Mouse (Mus musculus): ENCODE results near the gene Hoxc5. TPM values are rescaled to one million over a fixed set of nuclear protein-coding genes. Genes with fewer than 3 reads are reported as not detected.

Gene Hoxc5
- polyA plus RNA-seq, 1 experiment = 7.6 TPM

DNA sequence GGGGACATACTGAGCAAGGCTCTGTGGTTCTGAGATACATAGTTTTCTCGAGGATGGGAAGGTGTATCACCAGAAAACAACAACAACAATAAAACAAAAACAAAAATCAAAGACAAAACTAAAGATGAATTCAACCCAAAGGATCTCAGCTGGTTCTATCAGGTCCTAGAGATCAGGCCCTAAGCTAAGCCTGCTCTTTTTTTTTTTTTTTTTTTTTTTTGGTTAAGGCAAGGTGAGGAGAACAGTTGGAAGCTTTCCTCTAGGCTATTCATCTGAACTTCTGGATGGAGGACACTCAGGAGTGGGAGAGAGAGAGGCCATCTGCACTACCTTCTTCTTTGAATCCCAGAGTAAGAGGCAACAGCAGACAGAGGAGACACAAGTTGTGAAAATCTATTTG is 70.3 kb downstream of the Hoxc5 start:
- no peak overlapping the region for H3K4me3 ChIP-seq (ENCODE audit: insufficient read depth, low read length)
- peaks cover 5% of the 10 kb centered on the region for H3K4me1 ChIP-seq (ENCODE audit: control insufficient read depth, insufficient read depth, low read length)
- H3K27ac ChIP-seq (ENCODE audit: insufficient read depth, low read length) = no peak overlapping the region
- TF ChIP-seq CTCF (IDR thresholded peaks at IDR 0.05; ENCODE audit: borderline replicate concordance, insufficient read depth, low read length) (no peak), POLR2A (IDR thresholded peaks at IDR 0.05; ENCODE audit: low read depth, low read length) (no peak)

DNA sequence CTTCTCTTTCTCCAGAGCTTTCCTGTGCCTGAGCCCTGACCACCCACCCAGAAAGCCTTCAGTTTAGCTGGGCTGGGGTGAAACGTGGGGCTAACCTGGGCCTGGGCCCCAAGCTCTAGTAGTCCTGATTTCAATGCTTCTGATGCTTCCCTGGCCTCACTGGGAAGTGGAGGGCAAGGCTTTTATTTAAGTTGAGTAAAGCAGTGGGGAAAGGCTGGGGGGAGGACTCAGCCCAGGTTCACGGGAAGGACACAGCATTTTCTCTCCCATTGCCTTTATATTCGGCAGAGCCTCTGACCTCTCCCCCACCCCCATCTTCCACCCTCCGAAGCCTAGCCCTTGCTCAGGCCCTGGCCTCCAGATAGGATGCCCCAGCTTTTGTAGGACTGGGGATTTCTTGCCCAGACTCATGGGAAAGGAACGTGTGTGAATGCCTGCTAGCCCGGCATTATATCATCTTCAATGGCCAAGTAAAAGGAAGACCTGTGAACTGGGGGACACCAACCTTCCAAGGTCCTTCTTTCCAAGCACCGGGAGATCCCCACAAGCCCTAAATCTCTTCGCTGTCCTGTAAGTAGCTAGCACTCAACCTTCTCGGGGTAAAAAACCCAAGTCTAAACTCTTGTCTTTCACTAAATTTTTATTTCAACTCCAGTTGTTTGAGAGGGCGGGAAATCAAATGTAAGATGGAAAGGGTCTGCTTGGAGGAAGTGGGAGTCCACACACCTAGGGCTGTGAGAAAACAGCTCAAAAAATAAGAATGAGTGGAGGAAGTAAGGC is 71.6 kb downstream of the Hoxc5 start:
- H3K4me3 ChIP-seq (ENCODE audit: insufficient read depth, low read length) = no peak overlapping the region
- H3K4me1 ChIP-seq (ENCODE audit: control insufficient read depth, insufficient read depth, low read length) = peaks cover 2% of the 10 kb centered on the region; the same call in 1 of the 2 replicates
- peak overlapping the region; percentile 42; the same call in 1 of the 2 replicates for H3K27ac ChIP-seq (ENCODE audit: insufficient read depth, low read length)
- TF ChIP-seq POLR2A (IDR thresholded peaks at IDR 0.05; ENCODE audit: low read depth, low read length) = no peak
- TF ChIP-seq CTCF (IDR thresholded peaks at IDR 0.05; ENCODE audit: borderline replicate concordance, insufficient read depth, low read length) = no peak

DNA sequence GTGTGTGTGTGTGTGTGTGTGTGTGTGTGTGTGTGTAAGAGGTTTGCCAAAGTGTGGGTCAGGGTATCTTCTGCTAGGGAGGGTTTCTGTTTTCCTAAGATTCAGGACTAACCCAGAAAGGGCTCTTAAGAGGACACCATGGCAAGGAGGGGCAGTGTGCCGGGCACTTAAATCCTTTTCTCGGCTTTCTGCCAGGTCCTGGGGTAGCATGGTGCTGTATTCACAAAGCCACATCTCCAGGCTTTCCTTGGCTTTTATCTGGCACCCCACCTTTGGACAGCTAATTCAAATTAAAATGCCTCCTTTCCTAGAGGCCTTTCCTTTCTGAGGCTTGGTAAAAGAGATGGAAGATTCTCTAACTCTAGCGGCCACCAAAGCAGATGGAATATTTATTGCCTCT is 72.4 kb downstream of the Hoxc5 start:
- TF ChIP-seq CTCF (IDR thresholded peaks at IDR 0.05; ENCODE audit: borderline replicate concordance, insufficient read depth, low read length) = no peak
- TF ChIP-seq POLR2A (IDR thresholded peaks at IDR 0.05; ENCODE audit: low read depth, low read length) = no peak
- Histone ChIP-seq H3K4me1 (ENCODE audit: control insufficient read depth, insufficient read depth, low read length) (peaks cover 2% of the 10 kb centered on the region; the same call in 1 of the 2 replicates), H3K4me3 (ENCODE audit: insufficient read depth, low read length) (no peak overlapping the region)

GRCm38 (mm10) chr15:103040601-103041000 is 73.4 kb downstream of the Hoxc5 start:
- Histone ChIP-seq H3K4me1 (ENCODE audit: control insufficient read depth, insufficient read depth, low read length) (peaks cover 2% of the 10 kb centered on the region; the same call in 1 of the 2 replicates), H3K4me3 (ENCODE audit: insufficient read depth, low read length) (no peak overlapping the region), H3K27ac (ENCODE audit: insufficient read depth, low read length) (peak overlapping the region; percentile 63)
- TF ChIP-seq POLR2A (IDR thresholded peaks at IDR 0.05; ENCODE audit: low read depth, low read length) (no peak), CTCF (IDR thresholded peaks at IDR 0.05; ENCODE audit: borderline replicate concordance, insufficient read depth, low read length) (no peak)

More for the DNA sequence above, 72.4 kb downstream of the Hoxc5 start:
- H3K27ac ChIP-seq (ENCODE audit: insufficient read depth, low read length) = peak overlapping the region; percentile 42; the same call in 1 of the 2 replicates

DNA sequence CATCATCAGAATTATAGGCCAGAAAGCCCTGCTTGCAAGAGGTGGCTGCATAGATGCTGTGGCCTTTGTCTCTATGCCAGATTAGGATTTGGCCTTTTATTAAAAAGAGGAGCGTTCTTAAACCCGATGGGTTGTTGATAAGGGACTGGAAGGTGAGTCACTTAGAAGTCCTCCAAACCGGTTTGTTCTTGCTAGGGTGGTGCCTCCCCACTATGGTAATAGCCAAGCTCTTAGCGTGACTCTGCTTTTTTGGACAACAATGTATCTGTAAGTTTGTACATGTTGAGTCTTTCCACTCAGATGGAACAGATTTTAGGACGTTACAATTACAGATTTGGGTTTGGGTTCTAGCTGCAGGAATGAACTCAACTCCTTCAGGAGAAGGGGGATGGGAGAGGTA is 74.4 kb downstream of the Hoxc5 start:
- H3K4me3 ChIP-seq (ENCODE audit: insufficient read depth, low read length) = no peak overlapping the region
- peak overlapping the region; percentile 63 for H3K27ac ChIP-seq (ENCODE audit: insufficient read depth, low read length)
- peaks cover 2% of the 10 kb centered on the region; the same call in 1 of the 2 replicates for H3K4me1 ChIP-seq (ENCODE audit: control insufficient read depth, insufficient read depth, low read length)
- TF ChIP-seq POLR2A (IDR thresholded peaks at IDR 0.05; ENCODE audit: low read depth, low read length) (no peak), CTCF (IDR thresholded peaks at IDR 0.05; ENCODE audit: borderline replicate concordance, insufficient read depth, low read length) (no peak)

GRCm38 (mm10) chr15:103042209-103042608 is 75.0 kb downstream of the Hoxc5 start:
- Histone ChIP-seq H3K4me1 (ENCODE audit: control insufficient read depth, insufficient read depth, low read length) (peaks cover 2% of the 10 kb centered on the region; the same call in 1 of the 2 replicates), H3K27ac (ENCODE audit: insufficient read depth, low read length) (no peak overlapping the region)
- TF ChIP-seq POLR2A (IDR thresholded peaks at IDR 0.05; ENCODE audit: low read depth, low read length) (no peak), CTCF (IDR thresholded peaks at IDR 0.05; ENCODE audit: borderline replicate concordance, insufficient read depth, low read length) (no peak)

DNA sequence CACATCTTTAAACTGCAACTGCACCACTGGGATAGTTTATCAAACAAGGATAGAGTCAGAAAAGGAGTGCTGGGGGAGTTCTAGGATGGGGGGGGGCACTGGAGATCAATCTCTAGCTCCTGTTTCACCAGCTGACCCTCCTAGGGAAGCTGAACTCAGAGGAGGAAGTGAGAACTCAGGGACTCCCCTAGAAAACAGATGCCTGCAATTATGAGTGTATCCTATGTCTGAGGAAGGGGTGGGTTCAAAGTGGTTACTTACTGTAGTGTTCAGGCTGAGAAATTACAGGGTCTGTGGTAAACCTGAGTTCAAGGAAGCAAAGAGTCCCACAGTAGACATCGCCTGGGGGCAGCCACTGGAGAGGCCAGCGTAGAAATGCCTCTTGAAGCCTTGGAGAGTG is 84.4 kb downstream of the Hoxc5 start:
- no peak overlapping the region for H3K4me3 ChIP-seq (ENCODE audit: insufficient read depth, low read length)
- no peaks in the 10 kb centered on the region for H3K4me1 ChIP-seq (ENCODE audit: control insufficient read depth, insufficient read depth, low read length)
- TF ChIP-seq CTCF (IDR thresholded peaks at IDR 0.05; ENCODE audit: borderline replicate concordance, insufficient read depth, low read length) = no peak
- TF ChIP-seq POLR2A (IDR thresholded peaks at IDR 0.05; ENCODE audit: low read depth, low read length) = no peak
- no peak overlapping the region for H3K27ac ChIP-seq (ENCODE audit: insufficient read depth, low read length)

More at GRCm38 (mm10) chr15:103042209-103042608, 75.0 kb downstream of the Hoxc5 start:
- H3K4me3 ChIP-seq (ENCODE audit: insufficient read depth, low read length) = no peak overlapping the region

- no peak overlapping the region for H3K27ac ChIP-seq (ENCODE audit: insufficient read depth, low read length)
- no peaks in the 10 kb centered on the region for H3K4me1 ChIP-seq (ENCODE audit: control insufficient read depth, insufficient read depth, low read length)
- TF ChIP-seq CTCF (IDR thresholded peaks at IDR 0.05; ENCODE audit: borderline replicate concordance, insufficient read depth, low read length) (no peak), POLR2A (IDR thresholded peaks at IDR 0.05; ENCODE audit: low read depth, low read length) (no peak)
Observed at GRCm38 (mm10) chr15:103053210-103053609, 86.0 kb downstream of the Hoxc5 start.

GRCm38 (mm10) chr15:103056396-103056795 is 89.2 kb downstream of the Hoxc5 start:
- no peak for TF ChIP-seq POLR2A (IDR thresholded peaks at IDR 0.05; ENCODE audit: low read depth, low read length)
- TF ChIP-seq CTCF (IDR thresholded peaks at IDR 0.05; ENCODE audit: borderline replicate concordance, insufficient read depth, low read length) = no peak
- Histone ChIP-seq H3K4me3 (ENCODE audit: insufficient read depth, low read length) (no peak overlapping the region), H3K27ac (ENCODE audit: insufficient read depth, low read length) (no peak overlapping the region), H3K4me1 (ENCODE audit: control insufficient read depth, insufficient read depth, low read length) (no peaks in the 10 kb centered on the region)

More at GRCm38 (mm10) chr15:103053210-103053609, 86.0 kb downstream of the Hoxc5 start:
- no peak overlapping the region for H3K4me3 ChIP-seq (ENCODE audit: insufficient read depth, low read length)

- Histone ChIP-seq H3K4me3 (ENCODE audit: insufficient read depth, low read length) (no peak overlapping the region), H3K27ac (ENCODE audit: insufficient read depth, low read length) (no peak overlapping the region), H3K4me1 (ENCODE audit: control insufficient read depth, insufficient read depth, low read length) (no peaks in the 10 kb centered on the region)
- TF ChIP-seq CTCF (IDR thresholded peaks at IDR 0.05; ENCODE audit: borderline replicate concordance, insufficient read depth, low read length) (no peak), POLR2A (IDR thresholded peaks at IDR 0.05; ENCODE audit: low read depth, low read length) (no peak)
Observed at GRCm38 (mm10) chr15:103058715-103059114, 91.5 kb downstream of the Hoxc5 start.
